Comparison of ENCODE assay signal across 20 mouse cellular contexts in the genomic region with DNA sequence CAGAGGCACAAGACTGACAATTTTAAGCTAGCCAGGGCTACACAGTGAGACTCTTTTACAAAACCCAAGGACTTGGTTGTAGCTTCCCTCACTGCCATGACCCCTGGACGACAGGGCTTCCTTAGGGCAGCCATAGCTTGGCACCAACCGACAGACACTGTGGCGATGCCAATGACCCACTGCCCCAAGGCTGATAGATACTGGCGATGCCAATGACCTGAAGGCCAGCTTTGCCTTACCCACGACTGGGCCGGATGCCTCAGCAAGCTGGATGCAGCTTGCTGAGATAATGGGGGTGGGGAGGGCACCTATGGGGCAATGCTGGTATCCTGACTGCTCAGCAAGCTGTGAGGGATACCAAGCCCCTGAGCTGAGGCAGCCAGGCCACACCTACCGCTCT. TPM values are rescaled to one million over a fixed set of nuclear protein-coding genes. Genes with fewer than 3 reads are reported as not detected.
"Had no signal": no experiment of that assay in that cellular context is flagged by ENCODE, and none has a peak within 500 bp of the region (broad histone marks: within the 10 kb centered on the region; RNA-seq: fewer than 3 reads in every experiment).

No protein-coding gene starts in this region.

- H3K27me3 ChIP-seq: lung, embryonic 15.5 days; megakaryocyte, embryonic 14.5 days; midbrain, embryonic 13.5 days; midbrain, embryonic 15.5 days; neural tube, embryonic 12.5 days; stomach, embryonic 15.5 days had no signal

- DNase-seq: lung, postnatal 14 days; lung, postnatal 36 days; right cerebral cortex, postnatal 14 days; thymus, adult 2 months; thymus, postnatal 25 days; thymus, postnatal 4 days had no signal

- H3K9ac ChIP-seq: lung, embryonic 15.5 days; midbrain, embryonic 13.5 days; midbrain, embryonic 15.5 days; neural tube, embryonic 12.5 days; stomach, embryonic 15.5 days had no signal

- ATAC-seq: lung, postnatal 0 days; midbrain, embryonic 13.5 days; midbrain, embryonic 15.5 days had no signal

- H3K4me1 ChIP-seq: lung, embryonic 15.5 days; midbrain, embryonic 13.5 days; midbrain, embryonic 15.5 days; neural tube, embryonic 12.5 days; stomach, embryonic 15.5 days had no signal

- H3K4me3 ChIP-seq: lung, embryonic 15.5 days; megakaryocyte, embryonic 14.5 days; midbrain, embryonic 13.5 days; midbrain, embryonic 15.5 days; neural tube, embryonic 12.5 days; stomach, embryonic 15.5 days had no signal

- H3K4me2 ChIP-seq: lung, embryonic 15.5 days; midbrain, embryonic 11.5 days; midbrain, embryonic 13.5 days; midbrain, embryonic 15.5 days; neural tube, embryonic 12.5 days; stomach, embryonic 15.5 days had no signal

- H3K27ac ChIP-seq: lung, embryonic 15.5 days; macrophage; midbrain, embryonic 13.5 days; midbrain, embryonic 15.5 days; neural tube, embryonic 12.5 days; stomach, embryonic 15.5 days; stomach, postnatal 0 days had no signal

- H3K9me3 ChIP-seq: lung, embryonic 15.5 days; megakaryocyte, embryonic 14.5 days; midbrain, embryonic 13.5 days; midbrain, embryonic 15.5 days; neural tube, embryonic 12.5 days; stomach, embryonic 15.5 days had no signal

RNA-seq across cellular contexts. Expression of a gene that starts 48.0 kb away (rescaled TPM):
- total RNA-seq: megakaryocyte progenitor cell, adult 5-6 weeks; monocyte, adult 5-6 weeks; neutrophil, adult 5-6 weeks had no signal
- polyA plus RNA-seq: macrophage; spleen, adult 2 months had no signal
